Mouse (Mus musculus): ENCODE data around the gene Akap1.

DNA sequence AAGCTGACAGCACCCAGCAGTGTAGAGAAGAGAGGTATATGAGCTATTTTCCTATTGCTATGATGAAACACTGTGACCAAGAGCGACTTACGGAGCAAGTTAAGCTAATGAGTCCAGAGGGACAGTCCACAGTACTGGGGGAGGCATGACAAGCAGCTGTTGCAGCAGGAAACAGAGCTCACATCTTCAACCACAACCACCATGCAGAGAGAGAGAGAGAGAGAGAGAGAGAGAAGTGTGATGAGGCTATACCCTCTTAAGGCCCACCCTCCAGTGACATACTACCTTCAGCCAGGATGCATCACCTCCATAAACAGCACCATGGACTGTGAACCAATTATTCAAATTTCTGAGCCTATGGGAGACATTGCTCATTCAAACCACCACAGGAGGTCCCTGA, 74.5 kb downstream of the Akap1 start:
- TF ChIP-seq CTCF (IDR thresholded peaks at IDR 0.05; ENCODE audit: control insufficient read depth, insufficient read depth, low read length) (no peak), POLR2A (IDR thresholded peaks at IDR 0.05; ENCODE audit: borderline replicate concordance, control insufficient read depth, low read depth, low read length) (no peak)
